Mouse (Mus musculus) cortical plate, adult 2 months (tissue): ENCODE measurements at regions not wholly inside any gene's neighbourhood (a gene's known extent, or its start where the extent isn't known, plus 50 kb on each side); places are given as distances from the start of the nearest gene placed in this dataset.

Experiments used
- CTCF ChIP-seq: fragments of 200-500 bp; IDR thresholded peaks from 2 replicates; pipeline ENCODE4 v1.5.1; 2011; ENCODE audit warnings: mild to moderate bottlenecking, control low read depth, low read length; ENCODE audit not compliant: insufficient read depth; ENCODE audit errors: extremely low read depth
- POLR2A ChIP-seq: fragments of 200-500 bp; IDR thresholded peaks from 2 replicates; pipeline ENCODE4 v1.6.1; 2011; ENCODE audit warnings: mild to moderate bottlenecking, low read length, control low read depth; ENCODE audit not compliant: insufficient read depth; ENCODE audit errors: extremely low read depth

GRCm38 (mm10) chr4:89486963-89487362 is 176.1 kb upstream of the Cdkn2b start:
- TF ChIP-seq CTCF (no peak), POLR2A (no peak)
